Mouse (Mus musculus): ENCODE measurements around the gene Znrf2. TPM values are rescaled to one million over a fixed set of nuclear protein-coding genes. Genes with fewer than 3 reads are reported as not detected.

The Znrf2 gene
- polyA plus RNA-seq, 1 experiment = 10.4 TPM

DNA sequence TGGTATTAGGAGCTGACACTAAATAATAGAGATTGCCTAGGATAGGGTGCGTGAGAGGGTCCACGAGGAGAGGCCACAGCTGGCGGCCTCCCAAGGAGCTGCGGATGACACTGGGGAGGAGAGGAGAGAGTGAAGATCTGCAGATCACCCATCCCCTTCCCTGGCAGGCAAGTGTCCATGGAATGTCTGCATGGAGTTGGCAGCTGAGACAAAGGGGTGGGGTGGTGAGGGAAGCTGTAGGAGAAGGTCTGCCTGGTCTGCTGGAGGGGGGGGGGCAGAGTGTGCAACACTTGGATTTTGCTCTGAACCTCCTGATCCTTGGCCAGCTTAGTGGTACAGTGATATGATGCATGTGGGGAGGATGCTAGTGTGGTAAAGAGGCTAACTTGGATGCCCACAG is 98.3 kb downstream of the Znrf2 start:
- no peak for DNase-seq (ENCODE audit: low spot score)

DNA sequence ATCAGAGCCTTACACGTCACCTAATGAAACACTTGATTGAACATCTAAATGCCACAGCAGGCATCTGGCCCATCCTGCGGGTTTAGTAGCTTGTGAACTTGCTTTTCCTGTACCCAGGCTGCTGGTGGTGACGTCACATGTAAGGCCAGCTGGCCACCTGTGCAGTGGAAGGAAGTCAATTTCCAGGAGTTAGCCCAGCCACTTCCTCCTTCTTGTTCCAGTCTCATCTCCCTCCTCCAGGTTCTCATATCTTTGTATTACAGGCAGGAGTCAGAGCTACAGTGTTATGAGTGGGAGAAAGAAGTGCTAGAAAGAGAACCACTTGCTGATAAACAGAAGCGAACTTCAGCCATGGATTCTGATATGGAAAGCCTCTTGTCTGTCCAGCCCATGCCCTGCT is 99.4 kb downstream of the Znrf2 start:
- no peak for DNase-seq (ENCODE audit: low spot score)

DNA sequence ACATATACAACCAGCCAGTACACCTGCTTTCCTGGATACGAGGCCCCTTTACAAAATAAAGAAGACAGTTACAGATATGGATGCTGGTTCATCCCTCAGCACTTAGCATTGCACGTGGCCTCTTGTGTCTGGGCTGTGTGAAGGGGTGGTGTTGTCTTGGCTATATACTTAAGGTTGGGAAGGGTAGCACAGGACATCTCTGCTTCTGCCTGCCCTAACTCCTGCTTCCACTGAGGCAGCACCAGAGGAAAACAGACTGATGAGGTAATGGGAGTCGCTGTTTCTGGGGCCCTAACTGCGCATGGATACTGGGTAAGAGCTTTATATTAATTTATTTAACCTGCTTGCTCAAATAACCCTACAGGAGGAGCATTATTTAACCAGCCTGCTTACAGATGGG is 100.2 kb downstream of the Znrf2 start:
- DNase-seq (ENCODE audit: low spot score) = no peak

DNA sequence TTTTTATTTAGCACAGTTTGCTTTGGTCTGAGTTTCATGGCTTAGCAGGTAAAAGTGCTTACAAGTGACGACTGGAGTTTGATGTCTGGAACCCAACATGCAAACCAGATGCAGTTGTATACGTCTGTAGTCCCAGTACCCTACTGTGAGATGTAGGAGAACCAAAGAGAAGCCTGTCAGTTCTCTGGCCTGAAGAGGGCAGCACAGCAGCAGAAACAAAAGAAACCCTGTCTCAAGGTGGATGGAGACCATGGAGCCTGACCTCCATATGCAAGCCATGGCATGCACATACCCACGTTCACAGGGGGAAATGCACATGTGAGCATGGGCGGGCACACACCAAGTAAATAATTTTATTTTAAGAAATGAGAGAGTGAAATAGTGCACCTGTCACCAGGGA is 100.8 kb downstream of the Znrf2 start:
- no peak for DNase-seq (ENCODE audit: low spot score)

DNA sequence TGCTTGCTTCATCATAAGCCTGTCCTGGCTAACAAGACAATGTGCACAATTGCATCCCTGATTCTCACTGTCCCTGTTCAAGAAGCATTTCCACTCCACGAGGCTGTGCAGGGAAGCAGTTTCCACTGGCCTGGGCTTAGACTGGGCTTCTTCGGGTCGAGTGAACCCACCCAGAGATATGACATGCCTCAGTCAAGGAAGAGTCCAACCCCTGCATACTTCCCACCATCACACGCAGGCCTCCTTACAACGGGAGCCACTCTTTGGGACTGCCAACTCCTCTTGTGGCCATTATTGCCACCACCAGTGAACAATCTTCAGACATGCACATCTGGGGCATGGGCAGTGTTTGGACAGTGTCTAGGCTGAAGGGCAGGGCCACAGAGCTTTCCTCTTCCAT is 101.8 kb downstream of the Znrf2 start:
- no peak for DNase-seq (ENCODE audit: low spot score)

DNA sequence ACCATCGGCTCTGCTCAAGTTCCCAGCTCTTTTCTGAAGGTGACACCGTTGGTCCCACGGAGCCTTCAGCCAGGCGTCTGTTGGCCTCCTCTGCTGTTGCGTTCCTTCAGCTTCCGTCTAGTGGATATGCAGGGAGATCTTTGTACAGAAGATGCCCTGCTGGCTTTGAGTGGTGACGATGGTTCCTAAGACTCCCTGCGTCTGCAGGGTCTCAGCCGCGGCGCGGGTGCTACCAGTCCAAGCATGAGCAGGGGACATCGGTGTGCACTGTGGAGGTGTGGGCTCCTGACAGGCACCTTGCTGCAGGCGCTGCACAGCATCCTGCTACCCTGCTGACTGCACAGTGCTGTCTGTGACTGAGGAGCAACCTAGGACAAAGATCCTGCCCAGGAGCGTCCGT is 107.8 kb downstream of the Znrf2 start:
- peak; percentile 10 for DNase-seq (ENCODE audit: low spot score)

DNA sequence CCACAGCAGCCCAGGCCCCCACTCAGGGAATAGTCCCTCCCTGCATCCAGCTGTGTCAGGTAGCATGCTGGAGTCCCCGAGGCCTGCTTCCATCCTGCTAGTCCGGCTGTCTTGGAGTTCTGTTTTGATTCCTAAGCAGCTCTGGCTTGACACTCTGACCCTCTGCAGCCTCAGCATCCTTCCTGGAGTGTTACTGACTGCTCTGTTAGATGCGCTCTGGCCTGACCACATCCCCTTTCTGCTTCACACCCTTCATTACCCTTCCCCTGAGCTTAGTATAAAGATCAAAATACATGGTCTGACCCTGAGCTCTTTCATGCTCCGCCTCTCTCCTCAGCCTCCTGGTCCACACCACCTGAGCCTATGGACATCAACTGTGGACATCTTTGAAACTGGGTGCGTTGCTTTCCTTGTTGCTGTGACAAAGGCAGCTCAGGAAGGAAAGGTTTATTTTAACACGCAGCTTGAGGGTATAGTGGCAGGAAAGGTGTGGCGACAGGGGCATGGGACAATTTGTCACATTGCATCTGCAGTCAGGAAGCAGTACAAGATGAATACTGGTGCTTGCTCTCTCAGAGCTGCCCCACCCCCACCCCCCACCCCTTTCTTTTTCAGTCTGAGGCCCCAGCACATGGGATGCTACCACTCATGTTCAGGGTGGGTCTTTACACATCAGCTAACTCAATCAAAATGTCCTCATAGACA is 109.2 kb downstream of the Znrf2 start:
- DNase-seq (ENCODE audit: low spot score) = no peak

DNA sequence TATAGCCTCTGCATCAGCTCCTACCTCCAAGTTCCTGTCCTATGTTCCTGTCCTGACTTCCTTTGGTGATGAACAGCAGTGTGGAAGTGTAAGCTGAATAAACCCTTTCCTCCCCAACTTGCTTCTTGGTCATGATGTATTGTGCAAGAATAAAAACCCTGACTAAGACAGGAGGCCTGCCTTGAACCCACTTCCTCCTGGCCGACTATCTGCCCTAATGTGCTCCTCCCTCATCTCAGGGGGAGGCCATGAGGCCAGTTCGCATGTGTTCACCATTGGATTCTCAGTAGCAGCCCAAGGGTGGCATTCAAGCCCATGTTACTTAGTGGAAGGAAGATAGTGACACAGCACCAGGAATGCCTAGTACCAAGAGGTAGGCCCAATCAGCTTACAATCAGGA is 110.2 kb downstream of the Znrf2 start:
- no peak for DNase-seq (ENCODE audit: low spot score)

DNA sequence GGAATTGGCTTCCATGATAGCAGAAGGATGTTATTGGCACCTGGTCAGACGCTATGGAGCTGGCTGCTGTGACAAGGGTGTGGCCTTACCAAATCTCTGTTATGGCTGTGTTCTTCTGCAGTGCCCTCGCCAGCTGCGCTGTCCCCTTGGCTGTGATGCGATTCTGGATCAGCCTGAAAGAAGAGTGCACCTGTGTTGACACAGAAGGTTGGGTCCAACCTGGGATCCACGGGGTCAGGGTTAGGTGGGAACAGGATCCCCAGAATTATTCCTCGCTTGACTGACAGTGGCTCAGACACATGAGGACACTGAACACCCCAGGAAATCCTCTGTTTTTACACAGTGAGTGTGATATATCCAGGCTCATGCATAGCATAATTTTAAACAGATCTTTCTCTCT is 111.2 kb downstream of the Znrf2 start:
- peak; percentile 13 for DNase-seq (ENCODE audit: low spot score)

DNA sequence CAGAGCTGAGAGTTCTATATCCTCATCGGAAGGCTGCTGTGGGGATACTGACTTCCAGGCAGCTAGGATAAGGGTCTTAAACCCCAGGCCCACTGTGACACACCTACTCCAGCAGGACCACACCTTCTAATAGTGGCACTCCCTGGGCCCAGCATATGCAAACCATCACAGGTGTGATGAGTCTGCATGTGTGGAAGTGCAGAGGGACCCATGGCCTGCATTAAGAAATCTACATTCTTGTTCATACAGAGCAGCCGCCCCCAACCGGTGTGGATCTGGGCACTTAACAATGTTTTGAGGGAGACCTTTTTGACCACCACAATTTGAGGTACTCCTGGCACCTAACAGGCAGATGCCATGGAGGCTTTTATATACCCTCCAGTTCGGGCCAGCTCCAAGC is 114.9 kb downstream of the Znrf2 start:
- DNase-seq (ENCODE audit: low spot score) = no peak

DNA sequence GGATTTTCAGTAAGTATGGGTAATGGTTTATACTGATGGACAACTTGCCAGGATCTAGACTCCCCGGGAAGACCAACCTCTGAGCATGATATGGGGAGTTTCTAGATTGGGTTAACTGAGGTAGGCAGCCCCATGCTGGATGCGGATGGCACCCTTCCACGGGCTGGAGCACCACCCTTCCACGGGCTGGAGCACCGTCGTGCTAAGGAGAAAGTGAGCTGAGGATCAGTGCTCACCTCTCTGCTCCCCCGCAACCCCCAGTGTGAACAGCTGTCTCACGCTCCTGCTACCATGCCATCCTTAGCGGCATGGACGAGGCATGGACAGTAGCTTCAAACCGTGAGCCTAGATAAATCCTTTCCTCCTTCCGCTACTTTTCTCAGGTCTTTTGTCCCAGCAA is 115.8 kb downstream of the Znrf2 start:
- DNase-seq (ENCODE audit: low spot score) = no peak

DNA sequence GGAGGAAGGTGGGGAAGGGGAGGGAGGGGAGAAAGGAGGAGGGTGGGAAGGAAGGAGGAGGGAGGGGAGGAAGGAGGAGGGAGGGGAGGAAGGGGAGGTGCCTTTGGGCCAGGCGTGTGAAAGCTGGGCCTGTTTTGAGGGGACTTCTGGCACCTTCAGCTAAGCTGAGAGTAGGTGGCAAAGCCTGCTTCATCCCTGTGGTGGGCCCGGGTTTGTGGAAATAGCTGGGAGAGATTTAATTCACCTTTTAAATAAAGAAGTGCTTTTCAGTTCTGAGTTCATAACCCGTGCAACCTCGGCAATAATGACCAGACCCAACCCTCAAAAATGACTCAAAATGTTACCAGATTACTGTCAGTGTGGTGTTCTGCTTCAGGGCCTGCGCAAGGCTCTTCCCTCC is 116.5 kb downstream of the Znrf2 start:
- DNase-seq (ENCODE audit: low spot score) = no peak

DNA sequence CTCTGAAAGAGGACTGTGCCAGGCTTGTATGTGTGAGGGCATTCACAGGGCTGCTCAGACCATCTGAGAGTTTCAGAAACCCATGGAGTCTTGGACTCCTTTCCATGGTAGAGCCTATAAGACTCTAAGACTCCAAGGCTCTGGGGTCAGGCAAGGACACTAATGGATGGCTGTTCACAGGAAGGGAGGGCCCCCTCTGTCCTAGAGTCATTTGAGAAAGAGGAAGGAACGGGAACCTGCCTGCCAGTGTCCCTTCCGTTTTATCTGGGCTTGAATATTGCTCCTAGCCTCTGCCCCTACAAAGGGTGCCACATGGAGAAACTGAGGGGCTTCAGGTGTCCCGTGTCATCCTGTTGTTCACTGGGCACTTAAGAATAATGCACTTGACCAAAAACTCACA is 117.2 kb downstream of the Znrf2 start:
- DNase-seq (ENCODE audit: low spot score) = no peak

DNA sequence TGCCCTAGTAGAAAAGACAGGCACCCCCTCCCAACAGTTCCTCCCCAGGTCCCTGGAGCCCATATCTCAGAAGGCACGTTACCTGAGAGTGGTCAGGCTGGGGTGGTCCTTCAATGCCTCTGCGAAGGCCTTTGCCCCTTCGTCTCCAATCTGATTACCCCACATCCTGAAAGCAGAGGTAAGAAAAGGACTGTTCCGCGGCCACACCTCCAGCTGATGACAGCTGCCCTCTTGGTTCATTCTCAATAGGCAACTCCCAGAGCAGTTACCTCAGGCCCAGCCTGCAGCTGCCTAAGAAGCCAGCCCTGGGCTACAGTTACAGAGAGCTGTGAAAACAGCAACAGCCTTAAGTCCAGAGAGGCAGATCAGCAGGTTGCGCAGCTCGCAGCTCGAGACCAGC is 117.6 kb downstream of the Znrf2 start:
- no peak for DNase-seq (ENCODE audit: low spot score)

DNA sequence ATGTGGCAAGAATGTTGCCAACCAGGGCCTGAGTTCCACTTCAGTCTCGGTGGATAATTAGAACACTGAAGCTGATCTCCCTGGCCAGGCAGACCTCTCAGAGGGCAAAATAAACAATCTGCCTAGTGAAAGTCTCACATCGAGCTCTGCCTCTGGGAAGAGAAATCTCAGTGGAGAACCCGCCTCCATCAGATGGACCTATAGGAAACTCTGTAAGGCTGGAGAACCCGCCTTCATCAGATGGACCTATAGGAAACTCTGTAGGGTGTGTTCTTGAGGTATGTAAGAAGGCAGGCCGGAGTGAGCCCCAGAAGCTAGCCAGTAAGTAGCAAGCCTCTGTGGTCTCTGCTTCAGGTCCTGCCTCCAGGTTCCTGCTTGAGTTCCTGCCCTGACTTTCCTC is 118.2 kb downstream of the Znrf2 start:
- DNase-seq (ENCODE audit: low spot score) = no peak

DNA sequence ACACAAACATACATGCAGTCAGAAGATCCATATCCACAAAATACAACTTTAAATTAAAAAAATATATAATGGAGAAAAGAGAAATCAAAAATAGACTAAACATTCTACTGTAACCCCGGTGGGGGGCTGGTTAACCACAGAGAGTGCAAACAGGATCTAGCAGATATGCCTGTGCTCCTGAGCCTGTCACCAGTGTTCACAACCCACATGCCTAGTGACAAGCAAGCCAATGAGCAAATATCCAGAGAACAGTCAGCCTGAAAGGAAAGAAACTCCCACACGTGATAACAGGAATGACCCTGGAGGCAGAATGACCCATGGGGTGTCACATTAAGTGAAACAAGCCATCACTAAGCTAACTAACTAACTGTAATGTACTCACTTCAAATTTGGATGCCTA is 119.8 kb downstream of the Znrf2 start:
- no peak for DNase-seq (ENCODE audit: low spot score)

DNA sequence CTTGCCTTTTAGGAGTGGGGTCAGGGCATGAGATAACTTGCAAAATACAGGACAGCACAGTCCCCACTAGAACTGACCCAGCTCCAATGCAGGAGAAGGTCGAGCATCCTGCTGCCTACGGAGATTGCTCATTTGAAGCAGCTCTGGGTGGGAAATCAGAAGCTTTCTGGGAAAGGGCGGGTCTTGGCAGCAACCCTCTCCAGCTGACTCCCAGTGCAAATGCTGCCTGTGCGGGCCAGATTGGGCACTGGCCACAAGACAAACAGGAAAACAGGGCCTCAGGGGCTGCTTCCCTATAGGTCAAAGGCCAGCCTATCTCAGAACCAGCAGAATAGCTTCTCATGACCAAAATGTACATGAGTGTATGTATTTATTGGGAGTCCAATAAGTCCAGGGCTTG is 122.9 kb downstream of the Znrf2 start:
- no peak for DNase-seq (ENCODE audit: low spot score)

DNA sequence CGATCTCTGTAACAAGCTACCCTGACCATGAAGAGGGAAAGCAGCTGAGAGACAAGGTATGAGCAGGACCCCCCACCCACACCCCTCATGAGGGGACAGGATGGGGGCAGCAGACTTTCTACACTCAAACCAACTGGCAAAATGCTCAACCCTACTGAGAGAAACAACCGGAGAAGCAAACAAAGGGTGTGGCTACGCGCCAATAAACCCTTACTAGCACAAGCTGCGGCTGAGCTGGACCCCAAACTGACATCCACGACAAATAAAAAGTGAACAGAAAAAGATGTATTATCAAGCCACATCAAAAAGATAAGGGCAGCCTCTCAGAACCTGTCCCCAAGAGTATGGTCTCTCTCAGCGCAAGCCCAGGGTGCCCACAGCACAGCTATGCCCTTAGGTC is 123.4 kb downstream of the Znrf2 start:
- no peak for DNase-seq (ENCODE audit: low spot score)

DNA sequence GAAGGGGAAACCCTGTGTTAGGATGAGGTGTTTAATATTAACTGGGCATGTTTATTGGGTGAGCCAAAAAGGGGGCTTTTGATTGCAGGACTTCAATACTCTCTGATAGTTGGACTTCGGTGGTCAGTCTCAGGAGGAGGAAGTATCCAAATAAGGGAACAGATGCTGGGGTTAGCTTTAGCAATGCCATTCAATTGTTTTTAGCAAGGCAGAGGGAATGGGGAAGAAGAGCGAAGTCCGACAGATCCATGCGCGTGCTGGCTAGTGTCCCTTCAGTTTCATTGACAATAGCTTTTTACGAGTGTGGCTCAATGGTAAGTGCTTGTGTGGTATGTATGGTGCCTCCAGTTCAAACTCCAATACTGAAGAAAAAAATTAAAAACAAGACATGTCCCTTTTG is 124.4 kb downstream of the Znrf2 start:
- no peak for DNase-seq (ENCODE audit: low spot score)

Other genes with a start within 250 kb of the Znrf2 start
- 4.9 and 5.6 TPM in 2 replicates for gene Plekha8, start 221.8 kb upstream of the Znrf2 start, polyA plus RNA-seq (2012; rRNA removed)
- gene Fkbp14, start 219.6 kb upstream of the Znrf2 start, polyA plus RNA-seq (2012; rRNA removed) = 24.5 and 30.0 TPM in 2 replicates
- gene Mturn, start 135.3 kb upstream of the Znrf2 start, polyA plus RNA-seq (2012; rRNA removed) = 18.2 and 22.2 TPM in 2 replicates
- 22.1 and 23.4 TPM in 2 replicates for gene Nod1, start 155.7 kb downstream of the Znrf2 start, polyA plus RNA-seq (2012; rRNA removed)
- 4.6 and 7.5 TPM in 2 replicates for gene Ggct, start 176.0 kb downstream of the Znrf2 start, polyA plus RNA-seq (2012; rRNA removed)
- 55.9 and 57.9 TPM in 2 replicates for gene Gars, start 221.1 kb downstream of the Znrf2 start, polyA plus RNA-seq (2012; rRNA removed)

All from urinary bladder, adult 2 months (tissue).